Mouse (Mus musculus) bone marrow, adult 2 months (tissue): ENCODE data around the gene Ltc4s.

Experiments used
- CTCF ChIP-seq: fragments of 200-500 bp; IDR thresholded peaks from 2 replicates; pipeline ENCODE4 v1.5.1; 2011; ENCODE audit warnings: low read length, control low read depth; ENCODE audit not compliant: control insufficient read depth, insufficient read depth
- POLR2A ChIP-seq: fragments of 200-500 bp; IDR thresholded peaks from 2 replicates; pipeline ENCODE4 v1.6.1; 2011; ENCODE audit warnings: low read depth, mild to moderate bottlenecking, control low read depth, low read length, borderline replicate concordance; ENCODE audit not compliant: control insufficient read depth

GRCm38 (mm10) chr11:50216724-50217366, 21.6 kb downstream of the Ltc4s start:
- TF ChIP-seq POLR2A (no peak), CTCF (no peak)
